Mouse (Mus musculus): ENCODE measurements around the gene Arf6.

Arf6 gene

GRCm38 (mm10) chr12:69411936-69412335 lies 40.0 kb downstream of the Arf6 start:
- in situ Hi-C loops (cut with MseI, MboI) = no loop called here

GRCm38 (mm10) chr12:69413303-69413702 lies 41.4 kb downstream of the Arf6 start:
- in situ Hi-C loops (cut with MseI, MboI) = no loop called here

- in situ Hi-C loops (cut with MseI, MboI) = no loop called here
Observed at GRCm38 (mm10) chr12:69414826-69415572, 43.0 kb downstream of the Arf6 start.

- in situ Hi-C loops (cut with MseI, MboI) = no loop called here
Observed at GRCm38 (mm10) chr12:69416793-69417192, 44.8 kb downstream of the Arf6 start.

GRCm38 (mm10) chr12:69417701-69418291 lies 45.8 kb downstream of the Arf6 start:
- in situ Hi-C loops (cut with MseI, MboI) = no loop called here

- in situ Hi-C loops (cut with MseI, MboI) = no loop called here
Observed at GRCm38 (mm10) chr12:69418606-69419005, 46.7 kb downstream of the Arf6 start.

- in situ Hi-C loops (cut with MseI, MboI) = no loop called here
Observed at GRCm38 (mm10) chr12:69419017-69419605, 47.2 kb downstream of the Arf6 start.

- in situ Hi-C loops (cut with MseI, MboI) = no loop called here
Observed at GRCm38 (mm10) chr12:69419606-69420005, 47.7 kb downstream of the Arf6 start.

GRCm38 (mm10) chr12:69420716-69421115 lies 48.8 kb downstream of the Arf6 start:
- in situ Hi-C loops (cut with MseI, MboI) = no loop called here

- in situ Hi-C loops (cut with MseI, MboI) = no loop called here
Observed at GRCm38 (mm10) chr12:69422827-69423537, 51.0 kb downstream of the Arf6 start.
